Mouse (Mus musculus) right cerebral cortex, postnatal 36 days (tissue): ENCODE data around the gene Ryk.
"Not testable (repeated sequence)": the region's sequence is repeated elsewhere in the genome, so short reads cannot be mapped to it uniquely, and the experiment has no call there.

Experiments
- DNase-seq, 2 experiments: peaks; one replicate each; pipeline ENCODE4 v3.0.0; 2022; ENCODE audit warnings: low spot score in 2 of 2, mixed read lengths in 1 of 2

Gene Ryk

DNA sequence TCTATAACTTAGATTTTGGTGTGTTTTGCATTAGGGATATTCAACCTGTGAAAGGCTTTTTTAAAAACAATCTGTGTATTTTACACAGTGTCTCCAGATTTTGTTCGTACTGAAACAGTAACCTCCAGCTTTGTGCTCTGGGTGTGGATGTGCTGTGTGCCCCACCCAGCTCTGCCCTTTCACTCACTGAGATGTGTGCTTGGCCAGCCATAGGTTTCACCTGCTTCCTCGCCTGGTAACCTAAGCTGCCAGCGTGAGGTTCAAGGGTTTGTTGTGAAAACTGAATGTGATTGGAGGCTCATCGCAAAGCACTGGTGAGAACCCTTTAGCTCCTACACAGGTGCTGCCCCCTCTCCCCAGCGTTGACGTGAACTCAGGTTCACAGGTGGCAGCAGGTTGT lies 70.2 kb downstream of the Ryk start:
- DNase-seq, result no peak

DNA sequence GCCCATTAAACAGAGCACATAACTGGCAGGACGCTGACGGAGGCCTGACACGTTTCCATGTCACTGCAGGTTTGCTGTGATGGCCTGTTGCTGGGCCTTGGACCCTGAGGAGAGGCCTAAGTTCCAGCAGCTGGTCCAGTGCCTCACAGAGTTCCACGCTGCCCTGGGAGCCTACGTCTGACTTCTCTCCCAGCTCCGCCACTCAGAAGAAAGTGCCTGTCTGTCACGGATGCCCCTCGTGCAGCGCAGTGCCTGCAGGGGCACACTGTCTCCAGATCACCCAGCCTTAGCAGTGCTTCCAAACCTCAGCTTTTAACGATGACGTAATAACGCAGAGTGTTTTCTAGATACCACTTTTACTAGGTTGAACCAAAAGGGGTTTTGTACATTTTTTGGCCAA lies 72.1 kb downstream of the Ryk start:
- no peak for DNase-seq

DNA sequence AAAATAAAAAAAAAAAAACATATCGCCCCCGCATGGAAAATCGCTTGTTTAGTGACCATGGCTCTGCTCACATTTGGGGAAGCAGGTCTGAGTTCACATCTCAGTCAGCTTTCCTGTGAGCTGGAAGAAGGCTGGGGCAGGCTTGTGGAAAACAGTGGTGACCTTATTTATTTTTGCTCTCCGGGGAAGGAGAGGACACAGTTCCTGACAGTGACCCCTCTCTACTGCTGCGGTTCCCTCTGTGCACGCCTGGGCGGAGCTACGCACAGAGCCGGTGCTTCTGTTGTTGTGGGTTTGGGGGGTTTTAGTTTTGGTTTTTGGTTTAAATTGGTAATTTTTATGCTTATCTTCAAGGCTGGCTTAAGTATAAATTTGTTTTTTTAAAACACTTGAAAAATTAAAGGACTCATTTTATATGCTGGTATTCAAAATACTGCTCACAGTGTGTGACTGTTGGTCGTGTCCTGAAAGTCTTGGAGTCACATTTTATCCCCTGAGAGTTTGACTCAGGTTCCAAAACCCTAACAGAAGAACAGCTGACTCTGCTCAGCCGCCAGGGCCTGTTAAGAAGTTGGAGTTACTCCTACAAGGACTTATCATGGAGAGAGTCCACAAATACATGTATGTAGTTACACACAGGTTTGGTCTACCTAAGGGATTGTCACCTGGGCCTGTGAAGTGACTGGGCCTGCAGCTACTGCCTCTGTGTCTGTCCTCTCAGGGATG lies 73.0 kb downstream of the Ryk start:
- no peak for DNase-seq

DNA sequence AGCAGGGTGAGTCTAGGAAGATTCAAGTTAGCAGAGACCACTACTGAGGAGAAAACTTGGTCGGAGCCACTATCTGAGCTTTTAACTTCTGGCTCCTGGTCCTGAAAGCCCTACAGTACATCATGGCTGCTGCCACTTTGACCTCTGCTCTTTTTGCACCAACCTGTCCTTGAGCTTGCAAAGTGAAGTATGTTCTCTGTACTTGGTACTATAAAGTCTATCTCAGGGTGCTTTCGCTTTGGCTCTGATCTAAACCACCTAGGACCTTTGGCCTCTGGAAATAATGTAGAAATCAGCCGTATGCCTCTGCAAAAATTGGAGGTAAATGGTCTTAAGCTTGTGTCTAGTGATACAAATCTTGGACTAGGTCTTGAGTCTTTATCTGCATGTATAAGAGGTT lies 76.8 kb downstream of the Ryk start:
- DNase-seq, result no peak

DNA sequence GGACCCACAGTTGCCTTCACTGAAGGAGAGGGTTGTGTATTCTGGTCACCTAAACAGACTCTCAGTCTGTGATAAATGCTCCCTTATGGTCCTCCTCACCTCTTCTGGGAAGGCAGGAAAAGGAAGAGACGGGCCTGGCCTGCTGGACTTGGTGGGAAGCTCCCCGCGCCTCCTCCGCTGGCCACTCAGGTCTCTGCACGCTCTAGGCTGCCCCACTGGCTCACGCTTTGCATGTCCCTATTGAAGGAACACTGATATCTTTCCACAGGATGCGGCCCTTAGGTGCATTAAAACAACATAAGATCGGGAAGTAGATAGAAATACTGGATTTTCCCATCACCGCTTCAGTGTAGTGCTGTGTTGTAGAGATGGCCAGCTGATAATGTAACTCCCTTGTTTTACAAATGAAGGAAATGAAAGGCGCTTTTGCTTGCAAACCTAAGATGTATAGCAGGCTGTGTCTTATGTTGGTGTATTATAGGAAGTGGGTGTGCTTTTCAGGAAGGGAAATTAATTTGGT lies 77.9 kb downstream of the Ryk start:
- no peak for DNase-seq

DNA sequence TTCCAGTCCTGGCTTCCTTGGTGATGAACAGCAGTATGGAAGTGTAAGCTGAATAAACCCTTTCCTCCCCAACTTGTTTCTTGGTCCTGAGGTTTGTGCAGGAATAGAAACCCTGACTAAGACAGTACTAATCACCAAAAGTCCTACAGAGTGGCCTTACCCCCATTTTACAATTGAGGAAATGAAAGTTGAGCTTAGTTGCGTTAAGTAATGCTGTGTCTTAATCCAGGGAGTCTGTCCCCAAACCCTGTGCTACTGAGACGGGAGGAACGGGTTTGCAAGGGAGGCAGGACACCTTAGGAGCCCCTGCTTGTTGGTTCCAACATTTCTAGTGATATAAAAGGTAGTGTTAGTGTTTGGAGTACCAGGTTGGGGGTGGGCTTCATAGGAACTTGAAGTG lies 78.9 kb downstream of the Ryk start:
- not testable (repeated sequence) for DNase-seq

DNA sequence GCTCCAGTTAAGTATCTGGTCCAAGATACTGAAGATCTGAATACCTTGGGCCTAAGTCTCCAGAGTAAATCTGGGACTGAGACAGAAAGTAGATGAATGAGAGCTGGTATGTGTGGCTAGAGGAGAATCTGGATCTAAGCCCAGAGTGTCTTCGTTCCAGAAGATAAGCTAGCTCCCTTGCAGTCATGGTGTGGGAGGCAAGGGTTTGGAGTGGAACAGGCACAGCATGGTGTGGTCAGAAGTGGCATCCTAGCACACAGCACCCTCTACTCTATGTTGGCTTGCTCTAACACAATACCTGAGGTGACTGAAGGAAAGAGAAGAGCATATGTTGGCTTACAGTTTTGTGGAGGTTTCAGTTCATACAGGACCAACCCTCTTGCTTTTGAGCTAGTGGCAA lies 79.9 kb downstream of the Ryk start:
- peak in 1 of 2 experiments; percentile 45 for DNase-seq

DNA sequence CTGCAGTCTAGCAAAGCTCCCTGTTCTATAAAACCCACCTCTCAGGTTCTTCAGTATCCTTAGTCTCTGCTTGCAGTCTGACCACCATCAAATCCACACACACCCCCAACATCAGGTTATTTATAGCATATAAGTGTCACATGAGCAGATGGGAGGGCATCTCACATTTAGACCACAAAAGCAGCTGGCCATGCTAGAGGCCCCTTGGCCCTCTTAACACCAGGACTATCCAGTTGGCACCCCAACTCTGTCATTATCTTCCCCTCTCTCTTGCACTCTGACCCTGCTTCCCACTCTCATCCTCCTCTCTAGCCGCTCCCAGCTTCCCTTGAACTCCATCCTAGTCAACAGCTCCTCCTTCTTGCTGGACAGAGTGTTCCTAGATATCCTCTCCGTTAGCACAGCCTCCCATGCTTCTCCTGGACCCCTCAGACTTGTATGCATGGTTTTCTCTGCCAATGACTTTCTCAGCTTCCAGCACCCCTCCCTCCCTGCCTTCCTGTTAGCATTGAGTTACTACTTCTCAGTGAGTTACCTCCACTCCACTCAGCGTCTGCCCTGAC lies 80.7 kb downstream of the Ryk start:
- no peak for DNase-seq

DNA sequence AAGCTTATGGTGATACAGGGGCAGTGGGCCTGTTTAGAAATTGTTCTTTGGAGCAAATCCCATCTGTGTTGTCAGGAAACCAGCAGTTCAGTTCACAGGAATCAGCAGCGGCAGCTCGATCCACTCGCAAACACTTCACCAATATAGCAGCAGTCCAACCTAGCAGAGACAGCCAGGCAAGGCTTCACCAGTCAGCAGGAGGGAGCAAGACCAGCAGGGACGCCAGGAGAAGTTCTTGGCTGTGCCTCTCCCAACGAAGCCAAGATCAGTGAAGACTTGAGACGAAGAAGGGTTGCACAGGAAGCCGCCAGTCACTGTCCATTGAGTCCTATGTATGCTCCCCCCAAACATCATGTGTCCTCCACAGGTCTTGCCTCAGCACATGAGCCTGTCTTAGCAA lies 81.4 kb downstream of the Ryk start:
- no peak for DNase-seq

DNA sequence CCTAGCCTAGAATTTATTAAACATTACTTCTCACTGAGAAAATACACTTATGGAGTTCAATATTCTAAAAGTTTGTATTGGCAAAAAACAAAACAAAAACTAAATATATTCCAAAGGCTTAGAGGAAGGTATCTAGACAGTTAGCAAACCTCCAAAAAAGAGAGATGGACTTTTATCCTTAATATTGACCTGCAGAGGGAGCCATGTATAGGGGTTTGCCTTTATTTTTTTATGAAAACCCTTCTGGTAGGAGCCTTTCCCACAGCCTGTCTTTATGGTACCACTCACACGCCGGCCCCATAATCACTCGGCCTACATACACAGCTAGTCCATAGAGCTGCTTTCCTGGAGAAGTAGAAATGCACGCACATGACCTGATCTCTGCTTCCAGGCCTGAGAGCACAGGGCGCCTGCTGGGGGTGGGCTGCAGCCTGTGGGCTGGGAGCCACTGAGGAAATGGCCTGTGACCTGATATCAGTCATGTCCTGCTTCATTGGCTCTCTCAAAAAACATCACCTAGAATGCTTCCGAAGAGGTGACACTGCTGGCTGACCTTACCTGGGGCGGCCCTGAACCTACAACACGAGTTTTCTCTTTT lies 82.9 kb downstream of the Ryk start:
- DNase-seq, result no peak

DNA sequence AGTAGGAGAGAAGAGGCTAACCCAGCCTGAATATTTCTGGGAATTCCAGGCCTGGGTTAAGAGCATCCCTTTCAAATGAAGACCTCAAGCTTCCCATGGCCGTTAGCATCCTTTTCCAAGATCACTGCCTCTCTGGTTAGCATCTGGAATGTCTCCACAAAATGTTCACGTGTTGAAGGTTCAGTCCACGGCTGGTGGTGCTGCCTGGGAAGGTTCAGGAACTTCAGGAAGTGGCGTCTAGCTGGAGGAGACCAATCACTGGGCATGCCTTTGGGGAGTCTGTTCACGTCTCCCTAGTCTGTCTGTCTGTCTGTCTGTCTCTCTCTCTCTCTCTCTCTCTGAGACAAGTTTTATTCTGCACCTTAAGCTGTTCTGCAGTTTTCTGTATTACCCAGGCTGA lies 84.8 kb downstream of the Ryk start:
- no peak for DNase-seq

DNA sequence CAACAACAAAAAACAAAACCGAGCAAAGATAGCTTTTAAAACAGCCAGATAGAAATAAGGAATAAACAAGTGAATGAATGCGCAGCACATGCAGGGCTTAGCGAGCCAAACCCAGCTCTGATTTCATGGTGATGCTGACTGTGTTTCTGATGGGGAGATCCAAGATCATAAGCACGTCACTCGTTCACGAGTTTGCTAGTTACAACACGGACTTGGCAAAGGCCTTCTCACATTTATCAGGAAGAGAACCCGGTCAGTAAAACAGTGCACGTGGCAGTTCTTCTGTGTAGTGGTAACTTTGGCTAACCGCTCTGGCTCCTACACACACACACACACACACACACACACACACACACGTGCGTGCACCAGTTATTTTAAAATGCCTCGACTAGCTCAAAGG lies 87.1 kb downstream of the Ryk start:
- DNase-seq, result no peak

DNA sequence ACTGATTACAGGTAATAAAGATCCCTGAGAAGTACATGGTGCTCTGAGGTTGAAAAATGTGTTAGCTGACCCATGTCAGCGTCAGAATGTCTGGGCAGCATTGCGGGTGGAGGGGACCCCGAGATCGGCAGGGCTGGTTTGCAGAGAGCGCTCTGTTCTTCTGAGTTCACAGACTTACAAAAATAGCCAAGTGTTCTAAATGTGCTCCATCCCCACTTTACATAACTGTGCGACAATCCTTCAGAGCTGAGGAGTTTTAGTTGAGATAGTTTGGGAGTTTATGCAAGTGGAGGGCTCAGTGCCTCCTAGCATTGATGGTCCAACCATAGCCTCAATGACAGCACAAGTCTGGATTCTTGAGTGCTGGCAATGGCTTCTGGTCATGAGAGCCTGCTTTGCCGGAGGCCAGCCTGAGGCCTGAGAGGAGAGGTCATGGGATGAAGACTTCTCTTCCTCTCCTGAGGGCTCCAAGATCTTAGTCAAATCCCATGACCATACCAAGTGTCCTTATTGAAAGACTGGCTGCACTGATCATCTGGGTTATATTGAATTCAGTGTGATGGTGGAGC lies 88.2 kb downstream of the Ryk start:
- DNase-seq, result no peak

DNA sequence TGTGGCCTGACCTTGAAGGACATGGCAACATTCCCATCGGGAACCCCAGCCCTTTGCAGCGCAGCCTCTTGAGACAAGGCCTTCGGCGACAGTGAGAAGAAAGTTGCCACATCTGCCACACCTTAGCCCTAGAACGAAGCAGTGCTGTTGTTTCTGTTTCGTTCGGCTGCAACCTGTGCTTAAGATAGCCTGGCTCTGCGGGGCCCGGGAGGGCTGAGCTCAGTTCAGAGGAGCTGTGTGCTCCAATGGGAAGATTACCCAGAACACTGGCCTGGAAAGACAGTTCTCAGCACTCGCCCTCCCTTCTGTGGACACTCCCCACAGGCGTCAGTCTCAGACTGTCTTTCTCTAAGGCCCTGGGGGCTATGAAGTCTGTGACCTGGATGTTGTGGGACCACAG lies 89.1 kb downstream of the Ryk start:
- no peak for DNase-seq

DNA sequence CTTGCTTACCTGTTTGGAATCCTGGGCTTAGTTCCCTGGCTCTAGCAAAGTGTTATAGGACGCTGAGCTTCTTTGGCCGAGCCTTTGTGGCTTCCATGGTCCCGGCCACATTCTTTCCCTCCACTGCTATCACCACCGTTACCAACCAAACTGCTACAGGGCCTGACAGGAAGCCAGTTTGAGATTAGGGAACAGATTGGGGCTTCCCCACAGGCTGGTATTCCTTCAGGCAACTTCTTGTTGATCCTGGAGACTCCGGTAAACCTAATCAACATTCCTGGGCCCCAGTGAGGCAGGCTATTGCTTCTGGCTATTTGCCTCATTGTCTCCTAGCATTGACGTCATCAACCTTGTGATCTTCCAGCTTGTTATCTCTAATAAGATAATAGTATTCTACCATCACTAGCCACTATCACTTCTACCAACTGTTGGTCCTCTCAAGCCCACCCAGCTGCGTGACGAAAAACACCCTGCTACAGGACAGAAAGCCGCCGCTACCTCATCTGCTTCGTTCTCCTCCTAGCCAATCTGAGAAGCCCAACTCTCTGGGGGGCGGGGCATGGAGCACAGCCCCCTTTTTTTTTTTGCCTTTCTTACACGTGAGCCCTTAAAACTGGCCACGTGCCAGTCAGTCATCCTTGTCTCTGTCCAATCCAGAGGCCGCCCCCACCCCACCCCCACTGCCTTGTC lies 90.1 kb downstream of the Ryk start:
- DNase-seq, result no peak

DNA sequence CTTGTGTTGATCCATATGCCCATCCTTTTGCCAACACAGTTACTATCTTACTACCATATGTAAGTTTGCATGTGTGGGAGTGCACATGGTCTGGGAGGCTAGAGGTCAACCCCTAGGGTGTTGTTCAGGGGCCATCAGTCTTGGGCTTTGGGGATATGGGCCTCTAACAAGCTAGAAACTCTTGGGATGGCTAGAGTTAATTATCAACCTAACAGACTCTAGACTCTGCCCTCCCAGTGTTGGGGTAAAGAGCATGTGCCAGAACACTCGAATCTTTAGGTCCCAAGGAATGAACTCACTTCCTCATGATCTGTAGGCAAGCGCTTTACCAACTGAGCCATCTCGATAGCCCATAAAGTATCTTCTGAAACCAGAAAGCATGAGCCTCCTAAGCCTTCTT lies 91.4 kb downstream of the Ryk start:
- DNase-seq, result no peak

DNA sequence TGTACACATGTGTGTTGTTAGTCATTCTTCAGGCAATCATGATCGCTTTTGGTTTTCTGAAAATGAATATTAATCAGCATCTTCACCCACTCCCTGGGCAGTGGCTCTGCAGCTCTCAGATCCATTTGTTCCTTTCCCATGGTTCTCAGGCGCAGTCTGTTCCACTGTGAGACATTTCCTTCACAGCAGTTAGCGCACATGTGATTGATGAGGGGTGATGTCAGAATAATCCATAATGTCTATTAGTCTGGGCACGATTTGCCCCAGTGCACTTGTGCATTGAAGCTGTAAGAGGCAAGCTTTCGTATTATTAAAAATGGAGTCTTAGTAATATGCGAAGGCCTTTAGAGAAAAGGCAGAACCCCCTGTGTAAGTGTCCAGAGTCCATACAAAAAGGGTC lies 95.1 kb downstream of the Ryk start:
- no peak for DNase-seq

DNA sequence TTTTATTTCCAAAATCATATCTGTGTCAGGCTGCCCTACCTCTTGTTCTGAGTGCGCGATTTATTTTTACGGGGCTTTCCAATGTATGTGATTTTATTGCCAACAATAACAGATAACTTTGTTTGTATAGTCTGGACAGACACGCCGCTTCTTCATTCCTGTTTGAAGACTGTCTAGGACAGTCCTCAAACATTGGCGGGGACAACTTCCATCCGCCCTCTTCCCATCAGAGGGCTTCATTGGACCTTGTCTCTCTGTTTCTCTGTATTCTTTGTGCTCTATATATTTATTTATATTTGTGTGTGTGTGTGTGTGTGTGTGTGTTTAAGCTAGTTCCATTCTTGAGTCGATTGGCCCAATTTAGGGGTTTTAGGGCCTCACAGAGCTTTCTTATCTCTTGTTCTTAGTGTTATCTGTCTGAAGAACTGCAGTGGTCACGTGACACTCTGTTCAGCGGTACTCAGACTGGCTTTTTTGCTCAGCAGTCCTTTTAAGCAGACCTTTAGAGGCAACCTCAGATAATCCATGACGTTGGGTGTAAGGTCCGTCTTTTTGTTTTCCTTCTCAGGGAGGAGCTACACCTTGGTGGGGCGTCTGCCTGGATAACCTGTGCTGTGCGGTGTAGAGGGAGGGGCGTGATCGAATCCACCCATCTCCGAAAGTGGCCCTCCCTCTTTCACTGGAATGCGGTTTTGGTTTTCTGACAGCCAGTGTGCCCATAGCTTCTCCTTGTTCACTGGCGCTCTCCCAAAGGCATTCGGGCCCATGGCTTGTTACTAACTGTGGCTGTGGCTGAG lies 99.4 kb downstream of the Ryk start:
- no peak for DNase-seq

DNA sequence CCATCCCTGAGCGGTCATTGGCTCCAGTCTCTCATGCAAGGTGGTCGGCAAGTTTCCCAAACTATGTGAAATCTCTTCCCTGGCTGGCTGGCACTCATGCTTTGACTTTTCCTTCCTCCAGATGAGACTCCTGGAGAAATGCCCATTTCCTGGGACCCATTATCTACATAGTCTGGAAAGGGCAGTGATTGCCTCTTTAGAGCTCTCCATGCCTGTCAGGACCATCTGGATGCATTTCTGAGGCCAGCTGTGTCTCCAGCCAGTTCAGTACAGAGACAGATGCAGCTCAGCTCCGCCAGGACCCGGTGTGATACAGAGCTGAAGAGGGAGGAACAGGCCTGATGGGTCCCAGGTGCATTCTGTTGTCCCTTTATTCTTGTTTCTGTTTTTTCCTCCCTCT lies 107.5 kb downstream of the Ryk start:
- DNase-seq, result no peak

DNA sequence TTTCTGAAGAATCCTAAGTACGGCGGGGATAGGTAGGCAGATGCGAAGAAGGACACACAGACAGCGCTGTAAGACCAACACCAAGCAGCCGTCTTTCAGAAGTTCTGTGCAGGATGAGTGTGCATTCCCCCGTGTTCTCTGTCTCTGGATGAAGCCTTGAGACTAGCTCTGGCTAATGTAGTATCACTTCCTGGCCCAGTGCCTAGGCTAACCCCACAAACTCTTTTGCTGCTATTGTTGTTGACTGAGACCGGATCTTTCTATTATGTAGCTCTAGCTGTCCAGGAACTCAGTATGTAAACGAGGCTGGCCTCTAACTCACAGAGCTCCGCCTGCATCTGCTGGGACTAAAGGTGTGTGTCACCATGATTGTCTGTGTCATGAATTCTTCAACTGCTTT lies 110.2 kb downstream of the Ryk start:
- no peak for DNase-seq

DNA sequence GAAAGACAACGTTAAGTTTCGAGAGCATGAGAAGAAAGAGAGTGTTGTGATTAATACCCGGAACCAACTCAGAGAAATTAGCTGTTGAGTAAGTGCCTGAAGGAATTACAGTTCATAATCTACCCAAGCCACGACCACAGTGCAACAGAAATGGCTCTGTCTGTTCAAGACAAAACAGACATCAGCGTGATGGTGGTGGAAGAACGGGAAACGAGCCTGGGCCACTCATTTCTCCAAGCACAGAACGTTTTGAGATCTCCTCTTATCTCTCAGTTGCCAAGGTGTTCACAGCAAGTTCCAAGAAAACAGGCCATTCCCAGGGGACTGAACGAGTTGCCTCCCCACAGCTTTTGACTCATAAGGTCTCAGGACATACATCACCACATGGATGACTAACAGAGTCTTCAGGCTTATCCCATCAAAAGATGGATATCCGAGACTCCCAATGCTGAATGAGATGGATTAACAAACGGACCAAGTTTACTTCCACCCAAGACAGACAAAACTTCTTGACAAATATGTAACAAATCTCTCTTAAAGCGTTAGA lies 111.8 kb downstream of the Ryk start:
- DNase-seq, result no peak
